Mouse (Mus musculus) megakaryocyte, embryonic 14.5 days (primary cell): Measurements from ENCODE around the gene Olfr1394. TPM values are rescaled to one million over a fixed set of nuclear protein-coding genes. Genes with fewer than 3 reads are reported as not detected.
"Not testable (repeated sequence)": the region's sequence is repeated elsewhere in the genome, so short reads cannot be mapped to it uniquely, and the experiment has no call there.

Experiments used
- H3K27me3 ChIP-seq: replicated peaks from 2 replicates; pipeline ENCODE3; 2012; ENCODE audit warnings: inconsistent platforms
- H3K36me3 ChIP-seq: replicated peaks from 2 replicates; pipeline ENCODE3; 2012; ENCODE audit warnings: low read length, inconsistent platforms, mixed read lengths
- H3K4me1 ChIP-seq: 2 replicates; pipeline ENCODE4 v1.6.1; 2012; ENCODE audit warnings: inconsistent platforms
- H3K4me3 ChIP-seq: replicated peaks from 2 replicates; pipeline ENCODE3; 2012; ENCODE audit warnings: moderate library complexity, mild to moderate bottlenecking, inconsistent platforms
- H3K9me3 ChIP-seq: 2 replicates; pipeline ENCODE4 v1.6.1; 2012; ENCODE audit warnings: inconsistent platforms
- FLI1 ChIP-seq: IDR thresholded peaks from 2 replicates; pipeline ENCODE4 v1.6.1; 2012; ENCODE audit warnings: low read length, inconsistent platforms, mixed read lengths
- GATA1 ChIP-seq: IDR thresholded peaks from 3 replicates; pipeline ENCODE4 v1.6.1; 2012; ENCODE audit warnings: mixed read lengths, low read length, inconsistent platforms, borderline replicate concordance
- polyA plus RNA-seq: library from polyadenylated mRNA; stranded (reverse); fragments of >175 nt; gene quantifications from 2 replicates; pipeline ENCODE4 v1.2.3, GENCODE M21; 2012; ENCODE audit warnings: low replicate concordance; ENCODE audit not compliant: insufficient read depth

Olfr1394 gene
- polyA plus RNA-seq, 1 experiment: not detected

DNA sequence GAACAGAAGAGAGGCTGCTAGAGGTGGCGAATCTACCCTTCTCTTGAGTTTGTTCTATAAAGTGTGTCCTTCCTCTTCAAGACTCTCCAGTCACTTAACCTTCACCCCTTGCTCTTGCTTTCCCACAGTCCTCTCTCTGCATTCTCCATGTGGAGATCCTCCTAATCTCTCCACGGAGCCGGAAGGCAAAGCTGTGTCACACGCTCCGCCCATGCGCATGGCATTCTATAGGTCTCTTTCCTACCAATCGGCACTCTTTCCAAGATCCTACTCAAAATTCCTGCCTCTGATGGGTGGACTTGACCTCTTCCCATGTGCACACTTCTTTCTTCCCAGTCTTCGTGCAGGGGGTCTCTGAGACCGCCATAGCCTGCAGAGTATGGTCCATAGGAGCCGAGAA, 33.5 kb downstream of the Olfr1394 start:
- Histone ChIP-seq H3K4me1 (peaks cover 59% of the 10 kb centered on the region), H3K36me3 (no peaks in the 10 kb centered on the region), H3K27me3 (no peaks in the 10 kb centered on the region), H3K9me3 (no peaks in the 10 kb centered on the region), H3K4me3 (no peak overlapping the region)
- TF ChIP-seq GATA1 (no peak), FLI1 (no peak)

DNA sequence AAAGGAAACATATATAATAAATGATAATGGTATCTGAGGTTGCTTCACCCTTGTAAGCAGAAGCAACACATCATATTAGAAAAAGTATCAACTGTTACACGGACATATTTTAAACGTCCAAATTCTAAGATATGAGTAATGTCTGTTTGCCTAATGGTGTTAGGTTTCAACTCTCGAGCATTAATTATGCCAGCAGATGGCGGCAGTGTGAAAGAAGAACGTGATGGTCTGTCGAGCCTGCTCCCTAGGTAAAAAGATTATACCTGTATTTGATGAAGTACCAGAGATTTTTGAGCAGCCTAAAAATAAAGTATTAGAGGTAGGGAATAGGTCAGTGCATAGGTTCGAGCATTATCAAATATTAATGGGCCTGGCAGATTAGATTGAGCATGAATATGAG, 35.6 kb downstream of the Olfr1394 start:
- Histone ChIP-seq H3K27me3 (no peaks in the 10 kb centered on the region), H3K4me3 (no peak overlapping the region), H3K4me1 (peaks cover 42% of the 10 kb centered on the region), H3K9me3 (no peaks in the 10 kb centered on the region), H3K36me3 (peaks cover 6% of the 10 kb centered on the region)
- TF ChIP-seq GATA1 (no peak), FLI1 (no peak)

DNA sequence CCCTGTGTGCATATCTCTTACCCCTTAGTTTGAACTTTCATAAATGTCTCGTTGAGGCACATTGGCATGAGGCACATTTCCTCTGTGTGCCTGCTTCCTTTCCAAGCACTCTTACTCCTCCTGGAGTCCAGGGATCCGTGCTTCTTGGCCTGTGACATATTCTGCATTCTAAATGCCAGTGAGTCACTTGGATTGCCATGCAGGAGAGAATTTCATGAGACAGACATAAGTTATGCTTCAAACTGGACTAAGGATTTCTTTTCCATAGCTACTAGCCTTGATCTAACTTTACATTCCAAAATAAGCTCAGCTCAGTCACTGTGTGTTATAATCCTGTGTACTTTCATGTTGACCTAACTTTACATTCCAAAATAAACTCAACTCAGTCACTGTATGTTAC, 36.9 kb downstream of the Olfr1394 start:
- Histone ChIP-seq H3K4me3 (no peak overlapping the region), H3K36me3 (peaks cover 9% of the 10 kb centered on the region), H3K9me3 (no peaks in the 10 kb centered on the region), H3K4me1 (peaks cover 40% of the 10 kb centered on the region), H3K27me3 (no peaks in the 10 kb centered on the region)
- TF ChIP-seq FLI1 (no peak), GATA1 (no peak)

DNA sequence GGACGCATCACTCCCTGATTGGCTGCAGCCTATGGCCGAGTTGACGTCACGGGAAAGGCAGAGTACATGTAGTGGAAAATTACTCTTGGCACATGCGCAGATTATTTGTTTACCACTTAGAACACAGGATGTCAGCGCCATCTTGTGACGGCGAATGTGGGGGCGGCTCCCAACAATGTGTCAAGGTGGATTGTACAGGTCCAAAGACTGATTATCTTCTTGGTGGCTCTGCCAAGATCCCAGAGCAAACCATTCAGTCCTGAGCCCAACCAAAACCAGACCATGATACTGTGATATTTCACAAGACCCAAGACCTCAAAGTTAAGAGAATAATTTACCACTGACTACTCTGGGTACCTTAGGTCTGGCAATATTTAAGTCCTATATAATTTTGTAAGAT, 40.6 kb downstream of the Olfr1394 start:
- H3K36me3 ChIP-seq: peaks cover 30% of the 10 kb centered on the region
- H3K4me3 ChIP-seq, H3K9me3 ChIP-seq, H3K27me3 ChIP-seq: not testable (repeated sequence)
- peaks cover 26% of the 10 kb centered on the region for H3K4me1 ChIP-seq

DNA sequence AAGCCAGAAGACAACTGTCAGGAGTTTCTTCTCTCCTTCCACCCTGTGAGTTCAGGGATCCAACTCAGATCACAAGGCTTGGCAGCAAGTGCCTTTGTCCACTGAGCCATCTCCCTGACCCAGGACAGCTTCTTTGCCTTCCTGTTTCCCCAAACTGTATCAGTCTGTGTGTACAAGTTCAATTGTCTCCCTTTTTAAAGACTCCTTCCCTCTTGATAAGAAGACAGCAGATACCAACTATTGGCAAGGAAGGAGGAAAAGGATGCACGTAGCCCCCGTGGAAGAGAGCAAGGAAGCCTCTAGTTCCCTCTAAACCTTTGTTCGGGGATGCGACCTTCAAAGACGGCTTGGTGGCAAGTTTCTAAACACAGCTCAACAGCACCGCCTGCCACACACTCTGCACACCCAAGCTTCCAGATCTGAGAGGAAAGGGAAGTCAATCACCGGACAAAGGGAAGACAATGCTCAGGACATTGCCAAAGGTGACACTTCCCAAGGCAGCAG, 41.7 kb downstream of the Olfr1394 start:
- Histone ChIP-seq H3K27me3 (no peaks in the 10 kb centered on the region), H3K4me3 (no peak overlapping the region), H3K9me3 (no peaks in the 10 kb centered on the region), H3K36me3 (peaks cover 34% of the 10 kb centered on the region), H3K4me1 (peaks cover 24% of the 10 kb centered on the region)
- no peak for TF ChIP-seq FLI1
- TF ChIP-seq GATA1: no peak

DNA sequence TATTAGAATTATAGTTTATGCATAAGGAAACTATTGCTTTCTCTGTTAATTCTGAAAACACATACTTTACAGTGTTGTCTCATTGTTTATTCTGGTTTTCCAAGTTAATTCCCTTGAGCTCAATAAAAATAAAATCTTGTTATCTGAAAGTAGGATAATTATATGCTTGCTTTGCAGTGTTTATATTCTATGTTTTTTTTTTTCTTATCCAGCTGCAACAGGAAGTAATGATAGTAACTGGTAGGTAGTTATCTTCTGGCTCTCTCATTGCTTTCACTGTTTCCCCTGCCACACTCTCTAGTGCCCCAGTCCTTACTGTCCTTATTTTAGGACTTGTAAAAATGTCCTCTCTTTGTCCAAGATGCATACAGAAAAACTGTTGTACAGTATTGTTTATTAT, 46.5 kb downstream of the Olfr1394 start:
- Histone ChIP-seq H3K4me1 (peaks cover 41% of the 10 kb centered on the region), H3K9me3 (no peaks in the 10 kb centered on the region), H3K27me3 (no peaks in the 10 kb centered on the region), H3K4me3 (no peak overlapping the region), H3K36me3 (peaks cover 33% of the 10 kb centered on the region)
- no peak for TF ChIP-seq GATA1
- no peak for TF ChIP-seq FLI1

DNA sequence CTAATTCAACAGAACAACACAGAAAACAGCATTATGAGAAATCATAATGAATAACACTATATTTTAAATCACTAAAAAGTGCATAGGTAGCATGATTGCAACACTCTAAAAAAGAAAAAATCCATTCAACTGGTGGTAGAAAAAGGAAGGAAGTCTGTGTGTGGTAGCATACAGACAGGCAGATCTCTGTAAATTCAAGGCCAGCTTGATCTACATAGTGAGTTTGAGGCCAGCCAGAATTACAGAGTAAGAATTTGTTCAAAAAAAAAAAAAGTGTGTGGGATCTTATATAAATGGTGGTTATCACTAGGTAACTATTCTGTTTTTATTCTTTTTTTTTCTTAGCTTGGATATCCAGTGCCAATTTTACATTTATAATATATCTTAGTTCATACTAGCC, 47.0 kb downstream of the Olfr1394 start:
- Histone ChIP-seq H3K9me3 (no peaks in the 10 kb centered on the region), H3K27me3 (no peaks in the 10 kb centered on the region), H3K36me3 (peaks cover 30% of the 10 kb centered on the region), H3K4me1 (peaks cover 39% of the 10 kb centered on the region), H3K4me3 (peak overlapping the region; percentile 82)
- TF ChIP-seq GATA1 (no peak), FLI1 (no peak)

DNA sequence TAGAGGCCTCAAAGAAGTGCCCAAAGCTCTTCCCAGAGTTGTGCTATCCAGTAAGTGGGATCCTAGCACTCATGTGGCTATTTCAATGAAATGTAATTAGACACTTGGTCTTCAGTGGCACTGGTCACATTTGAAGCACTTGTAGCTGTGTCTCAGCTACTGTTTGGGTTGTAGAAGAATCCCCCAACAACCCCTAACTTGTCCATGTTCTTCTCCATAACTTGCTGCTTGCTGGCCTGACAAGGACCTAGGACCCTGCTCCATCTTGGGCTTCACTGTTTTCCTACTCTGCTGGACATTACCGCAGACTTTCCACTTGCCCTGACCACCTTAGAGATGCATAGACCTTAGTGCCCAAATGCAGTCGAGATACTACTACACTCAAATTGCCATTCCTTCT, 47.9 kb downstream of the Olfr1394 start:
- Histone ChIP-seq H3K27me3 (no peaks in the 10 kb centered on the region), H3K4me3 (peak overlapping the region; percentile 93), H3K9me3 (no peaks in the 10 kb centered on the region), H3K4me1 (peaks cover 43% of the 10 kb centered on the region), H3K36me3 (peaks cover 34% of the 10 kb centered on the region)
- TF ChIP-seq FLI1: no peak
- no peak for TF ChIP-seq GATA1

DNA sequence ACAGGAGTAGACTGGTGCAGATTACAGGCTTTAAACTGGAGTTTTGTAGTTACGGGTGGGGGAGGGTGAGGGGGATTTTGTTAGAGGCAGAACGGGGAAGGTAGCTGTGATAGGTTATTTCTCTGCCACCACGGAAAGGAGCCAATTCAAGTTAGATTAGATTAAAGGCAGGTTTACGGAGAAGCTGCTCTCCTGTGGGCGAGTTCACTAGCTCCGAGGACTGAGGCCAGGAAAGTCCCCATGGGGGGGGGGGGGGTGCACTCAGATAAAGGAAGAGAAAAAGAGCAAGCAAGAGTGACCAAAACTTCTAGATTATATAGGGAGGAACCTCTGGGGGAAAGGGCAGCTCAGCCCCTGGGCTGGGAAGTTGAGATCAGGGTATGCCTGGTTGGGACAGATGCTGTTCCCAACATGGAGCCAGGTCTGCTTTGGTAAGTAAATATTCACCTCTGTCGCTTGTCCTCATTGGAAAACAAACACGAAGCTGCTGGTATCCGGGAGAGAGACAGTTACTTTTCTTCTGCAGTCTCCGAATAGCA, 48.4 kb downstream of the Olfr1394 start:
- H3K27me3 ChIP-seq: no peaks in the 10 kb centered on the region
- peak overlapping the region; percentile 93 for H3K4me3 ChIP-seq
- TF ChIP-seq GATA1 (no peak), FLI1 (no peak)
- no peaks in the 10 kb centered on the region for H3K9me3 ChIP-seq
- H3K4me1 ChIP-seq: peaks cover 48% of the 10 kb centered on the region
- peaks cover 33% of the 10 kb centered on the region for H3K36me3 ChIP-seq

DNA sequence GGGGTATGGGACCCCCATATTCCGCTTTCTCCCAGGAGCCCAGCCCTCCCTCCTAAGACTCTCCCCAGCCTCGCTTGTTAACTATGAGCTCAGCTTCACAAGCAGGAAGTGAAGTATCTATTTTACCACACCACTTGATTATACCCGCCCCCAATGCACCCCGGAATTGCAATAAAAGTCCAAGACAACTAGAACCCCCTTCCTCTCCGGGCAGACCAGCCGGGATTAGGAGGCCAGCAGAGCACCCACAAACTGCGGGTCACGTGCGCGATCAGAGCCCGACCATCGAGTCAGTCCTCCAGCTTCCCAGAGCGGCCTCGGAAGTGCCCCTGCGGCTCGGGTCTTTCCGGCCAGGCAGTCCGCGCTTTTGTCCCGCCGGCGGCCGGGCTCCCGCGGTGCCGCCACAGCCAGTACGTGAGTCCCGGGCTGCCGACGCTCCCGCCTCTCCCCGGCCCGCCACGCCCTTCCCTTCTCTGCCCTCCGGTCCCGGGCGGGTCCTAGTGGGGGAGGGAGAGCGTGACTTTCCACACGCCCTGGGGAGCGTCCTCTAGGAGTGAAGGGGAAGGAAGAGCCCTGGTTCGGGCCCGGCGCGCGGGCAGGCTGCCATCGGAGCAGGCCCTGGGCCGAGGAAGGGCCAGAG, 49.1 kb downstream of the Olfr1394 start, which contains the start of gene Zfp62:
Gene Zfp62 (plus strand): TSS at position 164 of the 640 bp plus-strand sequence.
- peaks cover 53% of the 10 kb centered on the region for H3K4me1 ChIP-seq

More for the DNA sequence above, 49.1 kb downstream of the Olfr1394 start, which contains the start of gene Zfp62:
- H3K4me3 ChIP-seq: peak within 1 kb of the TSS; percentile 93
- no peaks in the 10 kb centered on the region for H3K27me3 ChIP-seq
- no peak for TF ChIP-seq FLI1
- TF ChIP-seq GATA1: no peak
- no peaks in the 10 kb centered on the region for H3K9me3 ChIP-seq
- peaks cover 31% of the 10 kb centered on the region for H3K36me3 ChIP-seq
